Mouse (Mus musculus) left cerebral cortex, postnatal 14 days (tissue): ENCODE measurements around the gene Rap1gds1. TPM values are rescaled to one million over a fixed set of nuclear protein-coding genes. Genes with fewer than 3 reads are reported as not detected.

Experiments used
- DNase-seq, 2 experiments: peaks; one replicate each; pipeline ENCODE4 v3.0.0; 2021 to 2022; ENCODE audit warnings: low spot score in 2 of 2, mixed read lengths in 1 of 2
- intact Hi-C: fragments of 180-260 bp; cut with DNase I; formaldehyde crosslinking; loops from one replicate; pipeline ENCODE4 v1.15.1; 2025
- long read RNA-seq, 2 experiments: library from polyadenylated mRNA; stranded (forward); transcript quantifications; one replicate each; pipeline ENCODE4 v2.0.0; 2021
- total RNA-seq, 2 experiments: library from RNA; stranded (reverse); gene quantifications; 2 replicates each; pipeline ENCODE4 v1.2.3; 2021

The Rap1gds1 gene
- total RNA-seq: 100 to 1,000 TPM; 292 to 301 TPM
- long read RNA-seq, experiment 1, transcript Rap1gds1-205 (15 exons, 3,598 nt): minor isoform, 12 of 353 reads
- long read RNA-seq, experiment 1, transcript Rap1gds1-201 (14 exons, 3,383 nt): major isoform, 215 of 353 reads
- long read RNA-seq, experiment 1, transcript Rap1gds1-202 (15 exons, 3,669 nt): minor isoform, 34 of 353 reads
- long read RNA-seq, experiment 1, partial matches to known transcripts: 30 of 353 reads
- long read RNA-seq, experiment 1, other reads (novel, unspliced or antisense): 61 of 353 reads
- long read RNA-seq, experiment 2, transcript Rap1gds1-201 (14 exons, 3,383 nt): major isoform, 124 of 219 reads
- long read RNA-seq, experiment 2, transcript Rap1gds1-202 (15 exons, 3,669 nt): minor isoform, 30 of 219 reads
- long read RNA-seq, experiment 2, partial matches to known transcripts: 17 of 219 reads
- long read RNA-seq, experiment 2, other reads (novel, unspliced or antisense): 43 of 219 reads

GRCm38 (mm10) chr3:139074484-139075211 is at the start of gene Rap1gds1:
Gene Rap1gds1 (minus strand): TSS chr3:139075201.
- intact Hi-C loops: loop anchor here (10.0 kb wide), 4 partner anchors 110 to 590 kb away; partner anchors contain the start of genes Metap1 and Tspan5
- peak; percentile 41 to 64 for DNase-seq

GRCm38 (mm10) chr3:139118446-139118845 is 43.4 kb upstream of the Rap1gds1 start:
- DNase-seq: no peak
- intact Hi-C loops: no loop called here

GRCm38 (mm10) chr3:139116733-139117337 is 41.8 kb upstream of the Rap1gds1 start:
- no peak for DNase-seq
- intact Hi-C loops: no loop called here

GRCm38 (mm10) chr3:139112335-139112973 is 37.5 kb upstream of the Rap1gds1 start:
- no peak for DNase-seq
- intact Hi-C loops: no loop called here

GRCm38 (mm10) chr3:139111877-139112276 is 36.9 kb upstream of the Rap1gds1 start:
- no peak for DNase-seq
- intact Hi-C loops: no loop called here

GRCm38 (mm10) chr3:139108176-139108575 is 33.2 kb upstream of the Rap1gds1 start:
- peak; percentile 31 to 54 for DNase-seq
- intact Hi-C loops: no loop called here

- intact Hi-C loops: no loop called here
- DNase-seq: peak; percentile 36 to 48
Measured at GRCm38 (mm10) chr3:139103914-139104313, 28.9 kb upstream of the Rap1gds1 start.

GRCm38 (mm10) chr3:139103346-139103745 is 28.3 kb upstream of the Rap1gds1 start:
- intact Hi-C loops: no loop called here
- DNase-seq: peak in 1 of 2 experiments; percentile 35

GRCm38 (mm10) chr3:139101941-139102340 is 26.9 kb upstream of the Rap1gds1 start:
- intact Hi-C loops: no loop called here
- no peak for DNase-seq

GRCm38 (mm10) chr3:139099284-139099683 is 24.3 kb upstream of the Rap1gds1 start:
- intact Hi-C loops: no loop called here
- DNase-seq: no peak

- no peak for DNase-seq
- intact Hi-C loops: no loop called here
Measured at GRCm38 (mm10) chr3:139095894-139096293, 20.9 kb upstream of the Rap1gds1 start.

GRCm38 (mm10) chr3:139088526-139088925 is 13.5 kb upstream of the Rap1gds1 start:
- DNase-seq: no peak
- intact Hi-C loops: no loop called here

GRCm38 (mm10) chr3:139083778-139084539 is 9.0 kb upstream of the Rap1gds1 start:
- DNase-seq: no peak
- intact Hi-C loops: no loop called here

GRCm38 (mm10) chr3:139079831-139080230 is 4.8 kb upstream of the Rap1gds1 start:
- DNase-seq: no peak
- intact Hi-C loops: loop anchor here (10.0 kb wide), 4 partner anchors 115 to 595 kb away; partner anchors contain the start of genes Metap1 and Tspan5

GRCm38 (mm10) chr3:139078010-139078409 is 3.0 kb upstream of the Rap1gds1 start:
- DNase-seq: no peak
- intact Hi-C loops: loop anchor here (10.0 kb wide), 4 partner anchors 113 to 593 kb away; partner anchors contain the start of genes Metap1 and Tspan5

- no peak for DNase-seq
- intact Hi-C loops: loop anchor here (10.0 kb wide), 4 partner anchors 111 to 591 kb away; partner anchors contain the start of genes Metap1 and Tspan5
Measured at GRCm38 (mm10) chr3:139076059-139076455, 1.1 kb upstream of the Rap1gds1 start.

- peak; percentile 87 to 90 for DNase-seq
- intact Hi-C loops: loop anchor here (10.0 kb wide), 4 partner anchors 111 to 591 kb away; partner anchors contain the start of genes Metap1 and Tspan5
Measured at GRCm38 (mm10) chr3:139075333-139076058, 495 bp upstream of the Rap1gds1 start.
